Mouse (Mus musculus): ENCODE data around the gene Nanos3. TPM values are rescaled to one million over a fixed set of nuclear protein-coding genes. Genes with fewer than 3 reads are reported as not detected.

The Nanos3 gene
- polyA plus RNA-seq, 1 experiment from 2014 or later, result 0.89 TPM

- 63% methylated on average over 10 of the region's 10 CpGs for WGBS
- H3K27me3 ChIP-seq (replicated peaks; ENCODE audit: control insufficient read depth, insufficient read depth, low read length), result no peaks in the 10 kb centered on the region
- no peak overlapping the region for H3K9ac ChIP-seq (ENCODE audit: low read depth, low read length)
- no peak overlapping the region for H3K4me2 ChIP-seq (ENCODE audit: low read depth, low read length)
- no peaks in the 10 kb centered on the region for H3K36me3 ChIP-seq (ENCODE audit: control insufficient read depth, insufficient read depth, low read length)
- H3K9me3 ChIP-seq (ENCODE audit: control insufficient read depth, low read length), result no peaks in the 10 kb centered on the region
- peaks cover 26% of the 10 kb centered on the region for H3K4me1 ChIP-seq (ENCODE audit: control insufficient read depth, insufficient read depth, low read length)
- H3K27ac ChIP-seq (ENCODE audit: low read length), result no peak overlapping the region
- ATAC-seq, result no peak
- H3K4me3 ChIP-seq (ENCODE audit: low read length), result no peak overlapping the region
Measured at GRCm38 (mm10) chr8:84188671-84189070, 3.7 kb upstream of the Nanos3 start.

DNA sequence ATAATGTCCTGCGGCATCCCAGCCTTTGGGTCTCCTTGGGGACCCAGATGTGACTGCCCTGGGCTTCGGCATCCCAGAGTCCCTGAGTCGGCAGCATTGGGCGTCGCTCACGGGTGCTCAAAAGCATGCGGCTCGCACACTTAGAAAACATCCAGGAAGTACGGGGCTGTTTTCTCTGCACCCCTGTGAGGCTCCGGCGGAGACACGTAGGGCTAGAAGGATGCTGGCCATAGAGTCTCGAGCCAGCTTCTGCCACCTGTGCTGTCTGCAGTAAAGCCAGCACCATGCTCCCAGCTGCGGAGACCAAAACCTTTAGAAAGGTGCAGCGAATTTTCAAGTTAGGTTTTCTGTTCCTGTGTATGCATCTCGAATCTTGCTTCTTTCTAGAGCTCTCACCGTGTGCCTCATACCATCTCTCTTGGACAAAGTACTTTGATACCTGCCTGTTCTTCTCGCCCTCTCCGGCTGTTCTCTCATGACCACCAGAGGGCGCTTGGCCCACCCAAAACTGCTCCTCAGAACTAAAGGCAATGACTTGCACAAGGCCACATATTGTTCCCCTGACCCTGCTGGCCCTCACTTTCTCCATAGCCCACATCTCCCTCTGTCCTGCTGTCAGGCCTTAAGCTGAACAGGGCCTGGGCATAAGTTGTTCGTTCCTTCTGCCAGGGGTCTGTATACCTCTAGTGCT lies 2.2 kb upstream of the Nanos3 start:
- WGBS, result 7% methylated on average over 21 of the region's 21 CpGs
- H3K36me3 ChIP-seq (ENCODE audit: control insufficient read depth, insufficient read depth, low read length), result no peaks in the 10 kb centered on the region
- no peak; the same call in 1 of the 2 replicates for ATAC-seq
- H3K4me3 ChIP-seq (ENCODE audit: low read length), result peak overlapping the region; percentile 43
- H3K27ac ChIP-seq (ENCODE audit: low read length), result peak overlapping the region; percentile 30; the same call in 1 of the 2 replicates
- peaks cover 25% of the 10 kb centered on the region for H3K4me1 ChIP-seq (ENCODE audit: control insufficient read depth, insufficient read depth, low read length)
- peak overlapping the region; percentile 62 for H3K9ac ChIP-seq (ENCODE audit: low read depth, low read length)
- H3K9me3 ChIP-seq (ENCODE audit: control insufficient read depth, low read length), result no peaks in the 10 kb centered on the region
- peak overlapping the region; percentile 72 for H3K4me2 ChIP-seq (ENCODE audit: low read depth, low read length)
- no peaks in the 10 kb centered on the region for H3K27me3 ChIP-seq (replicated peaks; ENCODE audit: control insufficient read depth, insufficient read depth, low read length)

DNA sequence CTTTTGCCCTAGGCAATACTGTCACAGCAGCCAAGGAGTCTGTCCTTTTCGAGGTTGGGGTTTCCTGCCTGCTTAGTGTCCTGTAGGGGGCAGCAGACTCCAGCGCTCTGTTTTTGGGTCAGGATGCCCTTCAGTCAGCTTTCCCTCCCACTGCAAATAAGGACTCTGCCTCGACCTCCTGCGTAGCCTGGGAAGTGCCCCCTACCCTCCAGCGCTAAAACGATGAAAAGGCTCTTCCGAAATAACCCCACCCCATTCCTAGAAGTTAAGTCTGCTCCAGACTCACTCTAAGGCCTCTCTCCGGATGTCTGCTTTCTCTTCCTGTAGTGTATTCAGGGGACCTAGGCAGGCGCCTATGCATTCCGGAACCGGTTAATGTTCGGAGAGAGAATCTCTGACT lies 1.5 kb upstream of the Nanos3 start:
- peak overlapping the region; percentile 30; the same call in 1 of the 2 replicates for H3K27ac ChIP-seq (ENCODE audit: low read length)
- H3K4me1 ChIP-seq (ENCODE audit: control insufficient read depth, insufficient read depth, low read length), result peaks cover 19% of the 10 kb centered on the region
- peak overlapping the region; percentile 72 for H3K4me2 ChIP-seq (ENCODE audit: low read depth, low read length)
- H3K27me3 ChIP-seq (replicated peaks; ENCODE audit: control insufficient read depth, insufficient read depth, low read length), result no peaks in the 10 kb centered on the region
- no peaks in the 10 kb centered on the region for H3K36me3 ChIP-seq (ENCODE audit: control insufficient read depth, insufficient read depth, low read length)
- peak overlapping the region; percentile 43 for H3K4me3 ChIP-seq (ENCODE audit: low read length)
- WGBS, result 1% methylated on average over 12 of the region's 12 CpGs
- H3K9me3 ChIP-seq (ENCODE audit: control insufficient read depth, low read length), result no peaks in the 10 kb centered on the region
- peak overlapping the region; percentile 62 for H3K9ac ChIP-seq (ENCODE audit: low read depth, low read length)
- peak; percentile 60 for ATAC-seq

- peak overlapping the region; percentile 94 for H3K4me2 ChIP-seq (ENCODE audit: low read depth, low read length)
- ATAC-seq, result no peak
- H3K9ac ChIP-seq (ENCODE audit: low read depth, low read length), result peak overlapping the region; percentile 93
- peaks cover 34% of the 10 kb centered on the region for H3K4me1 ChIP-seq (ENCODE audit: control insufficient read depth, insufficient read depth, low read length)
- H3K27ac ChIP-seq (ENCODE audit: low read length), result peak overlapping the region; percentile 81
- WGBS, result 16% methylated on average over 21 of the region's 21 CpGs
- H3K27me3 ChIP-seq (replicated peaks; ENCODE audit: control insufficient read depth, insufficient read depth, low read length), result no peaks in the 10 kb centered on the region
- H3K9me3 ChIP-seq (ENCODE audit: control insufficient read depth, low read length), result no peaks in the 10 kb centered on the region
- no peaks in the 10 kb centered on the region for H3K36me3 ChIP-seq (ENCODE audit: control insufficient read depth, insufficient read depth, low read length)
- peak overlapping the region; percentile 76 for H3K4me3 ChIP-seq (ENCODE audit: low read length)
Measured at GRCm38 (mm10) chr8:84184085-84185043, 653 bp downstream of the Nanos3 start.

GRCm38 (mm10) chr8:84183261-84184084 lies 1.5 kb downstream of the Nanos3 start:
- ATAC-seq, result peak; percentile 30
- peak overlapping the region; percentile 81 for H3K27ac ChIP-seq (ENCODE audit: low read length)

DNA sequence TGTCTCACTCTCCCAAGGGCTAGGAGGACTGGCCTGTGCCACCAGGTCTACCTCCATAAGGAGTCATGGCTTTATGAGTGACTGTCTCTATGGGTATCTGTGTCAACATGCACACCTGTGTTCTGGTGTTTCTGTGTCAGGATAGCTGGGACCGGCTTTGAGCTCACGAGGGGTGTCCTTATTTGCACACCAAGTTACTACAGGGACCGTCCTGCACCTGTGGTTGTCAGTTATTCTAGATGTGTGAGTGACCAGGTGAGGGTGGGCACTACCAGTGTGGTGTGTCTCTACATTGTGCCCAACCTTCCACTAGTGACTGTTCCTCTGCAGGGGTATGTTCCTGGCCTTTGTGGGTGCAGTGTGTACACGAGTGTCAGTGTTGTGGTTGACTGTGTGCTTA lies 2.2 kb downstream of the Nanos3 start:
- no peaks in the 10 kb centered on the region for H3K36me3 ChIP-seq (ENCODE audit: control insufficient read depth, insufficient read depth, low read length)
- WGBS, result 33% methylated on average over 4 of the region's 4 CpGs
- no peaks in the 10 kb centered on the region for H3K27me3 ChIP-seq (replicated peaks; ENCODE audit: control insufficient read depth, insufficient read depth, low read length)
- peaks cover 30% of the 10 kb centered on the region for H3K4me1 ChIP-seq (ENCODE audit: control insufficient read depth, insufficient read depth, low read length)
- no peaks in the 10 kb centered on the region for H3K9me3 ChIP-seq (ENCODE audit: control insufficient read depth, low read length)
- H3K4me2 ChIP-seq (ENCODE audit: low read depth, low read length), result peak overlapping the region; percentile 94
- peak overlapping the region; percentile 76 for H3K4me3 ChIP-seq (ENCODE audit: low read length)
- peak overlapping the region; percentile 93 for H3K9ac ChIP-seq (ENCODE audit: low read depth, low read length)
- ATAC-seq, result no peak
- H3K27ac ChIP-seq (ENCODE audit: low read length), result peak overlapping the region; percentile 81; the same call in 1 of the 2 replicates

More at GRCm38 (mm10) chr8:84183261-84184084, 1.5 kb downstream of the Nanos3 start:
- Histone ChIP-seq H3K36me3 (ENCODE audit: control insufficient read depth, insufficient read depth, low read length) (no peaks in the 10 kb centered on the region), H3K4me1 (ENCODE audit: control insufficient read depth, insufficient read depth, low read length) (peaks cover 30% of the 10 kb centered on the region), H3K27me3 (replicated peaks; ENCODE audit: control insufficient read depth, insufficient read depth, low read length) (no peaks in the 10 kb centered on the region), H3K4me3 (ENCODE audit: low read length) (peak overlapping the region; percentile 76), H3K9ac (ENCODE audit: low read depth, low read length) (peak overlapping the region; percentile 93), H3K4me2 (ENCODE audit: low read depth, low read length) (peak overlapping the region; percentile 94), H3K9me3 (ENCODE audit: control insufficient read depth, low read length) (no peaks in the 10 kb centered on the region)
- under 1% methylated on average over 65 of the region's 87 CpGs for WGBS

DNA sequence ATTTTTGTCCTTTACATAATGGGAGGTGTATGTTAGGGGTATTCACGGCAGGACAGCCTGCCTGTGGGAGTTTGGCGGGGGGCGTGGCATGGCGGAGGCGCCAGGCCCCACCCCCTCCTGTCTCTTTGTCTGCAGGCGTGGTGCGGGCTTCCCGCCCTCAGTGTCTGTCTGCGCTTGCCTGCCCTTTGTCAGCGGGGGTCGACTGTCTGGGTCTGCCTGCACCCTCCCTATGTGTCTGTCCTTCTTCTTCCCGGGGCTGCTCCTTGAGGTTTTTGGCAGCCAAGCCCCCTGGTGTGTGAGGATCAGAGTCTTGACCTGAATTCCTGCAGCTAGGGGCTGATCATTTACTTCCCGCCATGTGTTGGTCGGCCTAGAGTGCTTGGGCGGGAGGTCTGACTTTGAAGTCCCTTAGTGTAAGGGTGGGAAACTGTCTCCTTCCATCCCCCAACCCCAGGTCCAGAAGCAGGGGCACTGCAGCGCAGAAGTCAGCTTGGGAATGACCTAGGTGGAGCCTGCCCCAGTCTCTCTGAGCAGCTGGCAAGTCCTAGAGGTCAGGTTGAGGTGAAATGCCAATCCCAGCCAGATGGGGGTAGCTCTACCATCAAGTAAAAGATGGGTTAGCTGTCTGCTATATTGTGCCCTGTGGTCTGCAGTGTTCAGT lies 4.4 kb downstream of the Nanos3 start:
- ATAC-seq, result peak; percentile 70
- no peaks in the 10 kb centered on the region for H3K9me3 ChIP-seq (ENCODE audit: control insufficient read depth, low read length)
- H3K27me3 ChIP-seq (replicated peaks; ENCODE audit: control insufficient read depth, insufficient read depth, low read length), result no peaks in the 10 kb centered on the region
- peak overlapping the region; percentile 59 for H3K4me2 ChIP-seq (ENCODE audit: low read depth, low read length)
- 5% methylated on average over 16 of the region's 16 CpGs for WGBS
- peak overlapping the region; percentile 45 for H3K27ac ChIP-seq (ENCODE audit: low read length)
- H3K4me3 ChIP-seq (ENCODE audit: low read length), result peak overlapping the region; percentile 36
- no peaks in the 10 kb centered on the region for H3K36me3 ChIP-seq (ENCODE audit: control insufficient read depth, insufficient read depth, low read length)
- peak overlapping the region; percentile 64 for H3K9ac ChIP-seq (ENCODE audit: low read depth, low read length)
- H3K4me1 ChIP-seq (ENCODE audit: control insufficient read depth, insufficient read depth, low read length), result peaks cover 33% of the 10 kb centered on the region

DNA sequence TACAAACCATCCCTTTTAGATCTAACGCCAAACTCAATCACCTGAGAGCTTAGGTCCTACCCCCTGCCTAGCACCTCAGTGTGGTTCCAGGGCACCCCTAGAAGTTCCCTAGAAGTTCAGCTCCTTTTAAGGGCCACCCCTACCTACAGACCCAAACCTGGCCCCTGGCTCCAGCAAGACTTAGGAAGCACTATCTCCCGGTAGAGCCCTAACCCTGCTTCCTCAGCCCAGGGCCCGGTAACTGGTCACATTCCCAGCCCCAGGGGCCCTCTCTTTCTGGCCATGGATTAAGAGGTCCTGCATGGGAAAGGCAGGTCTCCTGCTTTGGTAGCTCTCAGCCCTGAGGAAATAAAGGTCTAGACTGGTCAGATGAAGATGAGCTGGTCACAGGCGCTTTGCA lies 5.1 kb downstream of the Nanos3 start:
- peaks cover 33% of the 10 kb centered on the region for H3K4me1 ChIP-seq (ENCODE audit: control insufficient read depth, insufficient read depth, low read length)
- H3K36me3 ChIP-seq (ENCODE audit: control insufficient read depth, insufficient read depth, low read length), result no peaks in the 10 kb centered on the region
- peak overlapping the region; percentile 59 for H3K4me2 ChIP-seq (ENCODE audit: low read depth, low read length)
- H3K9me3 ChIP-seq (ENCODE audit: control insufficient read depth, low read length), result no peaks in the 10 kb centered on the region
- peak overlapping the region; percentile 27 for H3K27ac ChIP-seq (ENCODE audit: low read length)
- 22% methylated on average over 4 of the region's 4 CpGs for WGBS
- peak overlapping the region; percentile 64 for H3K9ac ChIP-seq (ENCODE audit: low read depth, low read length)
- H3K4me3 ChIP-seq (ENCODE audit: low read length), result peak overlapping the region; percentile 36
- H3K27me3 ChIP-seq (replicated peaks; ENCODE audit: control insufficient read depth, insufficient read depth, low read length), result no peaks in the 10 kb centered on the region
- ATAC-seq, result no peak
